Mouse (Mus musculus) heart, embryonic 15.5 days (tissue): ENCODE results near the gene S100a3. TPM values are rescaled to one million over a fixed set of nuclear protein-coding genes. Genes with fewer than 3 reads are reported as not detected.

ENCODE experiments used
- ATAC-seq: fragments of 200-750 bp; cut with Nextera tagmentation; replicated peaks from 2 replicates; pipeline ENCODE4 v1.8.0; 2017; ENCODE audit warnings: low read depth, moderate TSS enrichment; ENCODE audit not compliant: insufficient number of reproducible peaks, insufficient read depth, low FRiP score
- H3K27ac ChIP-seq: fragments of 300-500 bp; sonication (generic); 2 replicates; pipeline ENCODE4 v1.5.1; 2015; ENCODE audit warnings: mild to moderate bottlenecking, inconsistent platforms
- H3K27me3 ChIP-seq: fragments of 300-500 bp; sonication (generic); 2 replicates; pipeline ENCODE4 v1.6.1; 2015; ENCODE audit warnings: inconsistent platforms
- H3K36me3 ChIP-seq: fragments of 300-500 bp; sonication (generic); 2 replicates; pipeline ENCODE4 v1.6.1; 2015; ENCODE audit warnings: mild to moderate bottlenecking, inconsistent platforms
- H3K4me1 ChIP-seq: fragments of 300-500 bp; sonication (generic); replicated peaks from 2 replicates; pipeline ENCODE4 v1.6.1; 2015; ENCODE audit warnings: inconsistent platforms
- H3K4me2 ChIP-seq: fragments of 300-500 bp; sonication (generic); 2 replicates; pipeline ENCODE4 v1.6.1; 2015; ENCODE audit warnings: inconsistent platforms, mild to moderate bottlenecking, moderate library complexity
- H3K4me3 ChIP-seq: fragments of 300-500 bp; sonication (generic); 2 replicates; pipeline ENCODE4 v1.5.1; 2015; ENCODE audit warnings: mild to moderate bottlenecking, inconsistent platforms
- H3K9ac ChIP-seq: fragments of 300-500 bp; sonication (generic); 2 replicates; pipeline ENCODE4 v1.6.1; 2015; ENCODE audit warnings: mild to moderate bottlenecking, inconsistent platforms
- H3K9me3 ChIP-seq: fragments of 300-500 bp; sonication (generic); replicated peaks from 2 replicates; pipeline ENCODE4 v1.6.1; 2016; ENCODE audit warnings: inconsistent platforms
- WGBS: fragments of 180-500 bp; shearing (Covaris S2); methylation state at CpG from one replicate; pipeline ENCODE4 v1.1.7; 2015; ENCODE audit warnings: mixed read lengths; 5-methylcytosine and 5-hydroxymethylcytosine counted together
- polyA plus RNA-seq: library from polyadenylated mRNA; unstranded; fragments of >200 nt; fragmentation: Nextera tagmentation; extraction: Ambion mirVana; gene quantifications from 2 replicates; pipeline ENCODE4 v1.2.1, GENCODE M21; 2015

Gene S100a3
- polyA plus RNA-seq, 1 experiment from 2014 or later: 0.08 TPM

- no peaks in the 10 kb centered on the region for H3K27me3 ChIP-seq
- no peaks in the 10 kb centered on the region for H3K9me3 ChIP-seq
- H3K4me1 ChIP-seq: peaks cover 10% of the 10 kb centered on the region
- H3K27ac ChIP-seq: peak overlapping the region; percentile 42; the same call in 1 of the 2 replicates
- H3K4me3 ChIP-seq: no peak overlapping the region
- H3K4me2 ChIP-seq: no peak overlapping the region
- WGBS: 79% methylated on average over 14 of the region's 14 CpGs
- no peak overlapping the region for H3K9ac ChIP-seq
- H3K36me3 ChIP-seq: no peaks in the 10 kb centered on the region
- no peak for ATAC-seq
Observed at GRCm38 (mm10) chr3:90587361-90588101, 27.2 kb downstream of the S100a3 start.

GRCm38 (mm10) chr3:90589390-90589789 is 29.0 kb downstream of the S100a3 start:
- H3K4me3 ChIP-seq: no peak overlapping the region
- WGBS: 68% methylated on average over 6 of the region's 6 CpGs
- H3K9ac ChIP-seq: no peak overlapping the region
- H3K4me2 ChIP-seq: no peak overlapping the region
- H3K4me1 ChIP-seq: peaks cover 3% of the 10 kb centered on the region; the same call in 1 of the 2 replicates
- ATAC-seq: no peak
- H3K36me3 ChIP-seq: no peaks in the 10 kb centered on the region
- H3K9me3 ChIP-seq: no peaks in the 10 kb centered on the region
- H3K27ac ChIP-seq: no peak overlapping the region
- H3K27me3 ChIP-seq: no peaks in the 10 kb centered on the region

- Histone ChIP-seq H3K4me3 (no peak within 1 kb of the TSS), H3K27me3 (no peaks in the 10 kb centered on the region), H3K4me1 (peaks cover 3% of the 10 kb centered on the region; the same call in 1 of the 2 replicates), H3K4me2 (no peak within 1 kb of the TSS), H3K9ac (no peak within 1 kb of the TSS), H3K36me3 (no peaks in the 10 kb centered on the region), H3K27ac (no peak within 1 kb of the TSS), H3K9me3 (no peaks in the 10 kb centered on the region)
- WGBS: 77% methylated on average over 8 of the region's 8 CpGs
- no peak for ATAC-seq
Observed at GRCm38 (mm10) chr3:90589947-90590346, 29.6 kb downstream of the S100a3 start, which contains the start of gene S100a2. S100a2 (plus strand) TSS chr3:90590247.

GRCm38 (mm10) chr3:90594466-90594865 is 34.1 kb downstream of the S100a3 start:
- 78% methylated on average over 1 of the region's 1 CpGs for WGBS
- Histone ChIP-seq H3K9me3 (no peaks in the 10 kb centered on the region), H3K9ac (no peak overlapping the region), H3K4me3 (no peak overlapping the region), H3K4me1 (0 out of 2 replicates have a peak, but pooled peaks cover 2% of the 10 kb centered on the region), H3K4me2 (no peak overlapping the region), H3K27me3 (no peaks in the 10 kb centered on the region), H3K27ac (no peak overlapping the region), H3K36me3 (no peaks in the 10 kb centered on the region)
- ATAC-seq: no peak

GRCm38 (mm10) chr3:90595556-90595955 is 35.2 kb downstream of the S100a3 start:
- H3K27ac ChIP-seq: no peak overlapping the region
- WGBS: 60% methylated on average over 5 of the region's 5 CpGs
- no peaks in the 10 kb centered on the region for H3K36me3 ChIP-seq
- no peaks in the 10 kb centered on the region for H3K9me3 ChIP-seq
- no peak overlapping the region for H3K4me2 ChIP-seq
- no peak for ATAC-seq
- peaks cover 7% of the 10 kb centered on the region; the same call in 1 of the 2 replicates for H3K4me1 ChIP-seq
- H3K9ac ChIP-seq: no peak overlapping the region
- no peaks in the 10 kb centered on the region for H3K27me3 ChIP-seq
- H3K4me3 ChIP-seq: no peak overlapping the region

GRCm38 (mm10) chr3:90596810-90597209 is 36.4 kb downstream of the S100a3 start:
- Histone ChIP-seq H3K9ac (no peak overlapping the region), H3K27me3 (no peaks in the 10 kb centered on the region), H3K27ac (no peak overlapping the region), H3K4me1 (peaks cover 11% of the 10 kb centered on the region), H3K4me2 (no peak overlapping the region), H3K36me3 (no peaks in the 10 kb centered on the region), H3K4me3 (no peak overlapping the region), H3K9me3 (no peaks in the 10 kb centered on the region)
- ATAC-seq: no peak
- 88% methylated on average over 6 of the region's 6 CpGs for WGBS

- H3K4me3 ChIP-seq: no peak overlapping the region
- WGBS: 41% methylated on average over 6 of the region's 6 CpGs
- ATAC-seq: no peak
Observed at GRCm38 (mm10) chr3:90597736-90598135, 37.4 kb downstream of the S100a3 start.

GRCm38 (mm10) chr3:90598212-90598611 is 37.8 kb downstream of the S100a3 start:
- Histone ChIP-seq H3K9me3 (no peaks in the 10 kb centered on the region), H3K4me1 (peaks cover 11% of the 10 kb centered on the region), H3K27ac (no peak overlapping the region), H3K36me3 (no peaks in the 10 kb centered on the region), H3K4me3 (no peak overlapping the region), H3K27me3 (no peaks in the 10 kb centered on the region), H3K9ac (no peak overlapping the region), H3K4me2 (no peak overlapping the region)
- WGBS: 76% methylated on average over 4 of the region's 4 CpGs
- ATAC-seq: no peak

More at GRCm38 (mm10) chr3:90597736-90598135, 37.4 kb downstream of the S100a3 start:
- Histone ChIP-seq H3K27ac (no peak overlapping the region), H3K27me3 (no peaks in the 10 kb centered on the region), H3K36me3 (no peaks in the 10 kb centered on the region), H3K9me3 (no peaks in the 10 kb centered on the region), H3K9ac (no peak overlapping the region), H3K4me2 (no peak overlapping the region), H3K4me1 (peaks cover 11% of the 10 kb centered on the region)

GRCm38 (mm10) chr3:90599401-90599800 is 39.0 kb downstream of the S100a3 start:
- Histone ChIP-seq H3K4me1 (peaks cover 22% of the 10 kb centered on the region), H3K9ac (no peak overlapping the region), H3K36me3 (no peaks in the 10 kb centered on the region), H3K4me2 (no peak overlapping the region), H3K27me3 (no peaks in the 10 kb centered on the region), H3K4me3 (no peak overlapping the region), H3K27ac (no peak overlapping the region), H3K9me3 (no peaks in the 10 kb centered on the region)
- WGBS: 56% methylated on average over 3 of the region's 3 CpGs
- no peak for ATAC-seq

- Histone ChIP-seq H3K4me2 (no peak overlapping the region), H3K36me3 (no peaks in the 10 kb centered on the region), H3K9me3 (no peaks in the 10 kb centered on the region), H3K9ac (no peak overlapping the region), H3K4me3 (no peak overlapping the region), H3K27me3 (no peaks in the 10 kb centered on the region), H3K4me1 (peaks cover 28% of the 10 kb centered on the region), H3K27ac (no peak overlapping the region)
- ATAC-seq: no peak
- WGBS: 77% methylated on average over 6 of the region's 6 CpGs
Observed at GRCm38 (mm10) chr3:90600036-90600435, 39.7 kb downstream of the S100a3 start.

GRCm38 (mm10) chr3:90600458-90601195 is 40.2 kb downstream of the S100a3 start:
- H3K27me3 ChIP-seq: no peaks in the 10 kb centered on the region
- H3K9ac ChIP-seq: no peak overlapping the region
- no peak overlapping the region for H3K4me3 ChIP-seq
- no peak for ATAC-seq
- H3K4me1 ChIP-seq: peaks cover 29% of the 10 kb centered on the region
- WGBS: 54% methylated on average over 8 of the region's 8 CpGs
- H3K27ac ChIP-seq: no peak overlapping the region
- H3K9me3 ChIP-seq: no peaks in the 10 kb centered on the region
- no peak overlapping the region for H3K4me2 ChIP-seq
- H3K36me3 ChIP-seq: no peaks in the 10 kb centered on the region
